Mouse (Mus musculus): ENCODE measurements around the gene Dhrs7c. TPM values are rescaled to one million over a fixed set of nuclear protein-coding genes. Genes with fewer than 3 reads are reported as not detected.

Gene Dhrs7c
- polyA plus RNA-seq, 1 experiment from 2014 or later: not detected

- Histone ChIP-seq H3K4me1 (ENCODE audit: control insufficient read depth, insufficient read depth, low read length) (no peaks in the 10 kb centered on the region), H3K4me3 (ENCODE audit: low read depth, low read length) (no peak overlapping the region), H3K27ac (ENCODE audit: low read depth, low read length) (no peak overlapping the region), H3K27me3 (ENCODE audit: control insufficient read depth, insufficient read depth, low read length) (no peaks in the 10 kb centered on the region), H3K9ac (ENCODE audit: low read length) (no peak overlapping the region), H3K9me3 (ENCODE audit: control insufficient read depth, low read length) (no peaks in the 10 kb centered on the region), H3K36me3 (ENCODE audit: control insufficient read depth, insufficient read depth, low read length) (no peaks in the 10 kb centered on the region), H3K4me2 (no peak overlapping the region)
- 83% methylated on average over 8 of the region's 8 CpGs for WGBS
- DNase-seq (ENCODE audit: low spot score, missing footprints) (no peak), ATAC-seq (ENCODE audit: low FRiP score) (no peak)
Observed at GRCm38 (mm10) chr11:67801169-67801568, 3.2 kb downstream of the Dhrs7c start.

GRCm38 (mm10) chr11:67805538-67805937, 7.6 kb downstream of the Dhrs7c start:
- H3K36me3 ChIP-seq (ENCODE audit: control insufficient read depth, insufficient read depth, low read length): no peaks in the 10 kb centered on the region
- no peaks in the 10 kb centered on the region for H3K27me3 ChIP-seq (ENCODE audit: control insufficient read depth, insufficient read depth, low read length)
- no peak overlapping the region for H3K4me3 ChIP-seq (ENCODE audit: low read depth, low read length)
- H3K4me2 ChIP-seq: no peak overlapping the region
- ATAC-seq (ENCODE audit: low FRiP score) (no peak), DNase-seq (ENCODE audit: low spot score, missing footprints) (no peak)
- 89% methylated on average over 1 of the region's 1 CpGs for WGBS
- no peak overlapping the region for H3K27ac ChIP-seq (ENCODE audit: low read depth, low read length)
- H3K9me3 ChIP-seq (ENCODE audit: control insufficient read depth, low read length): no peaks in the 10 kb centered on the region
- H3K9ac ChIP-seq (ENCODE audit: low read length): no peak overlapping the region
- no peaks in the 10 kb centered on the region for H3K4me1 ChIP-seq (ENCODE audit: control insufficient read depth, insufficient read depth, low read length)

GRCm38 (mm10) chr11:67806832-67807597, 9.0 kb downstream of the Dhrs7c start:
- Histone ChIP-seq H3K4me3 (ENCODE audit: low read depth, low read length) (no peak overlapping the region), H3K27ac (ENCODE audit: low read depth, low read length) (no peak overlapping the region), H3K4me1 (ENCODE audit: control insufficient read depth, insufficient read depth, low read length) (no peaks in the 10 kb centered on the region), H3K36me3 (ENCODE audit: control insufficient read depth, insufficient read depth, low read length) (no peaks in the 10 kb centered on the region), H3K4me2 (no peak overlapping the region), H3K27me3 (ENCODE audit: control insufficient read depth, insufficient read depth, low read length) (no peaks in the 10 kb centered on the region), H3K9me3 (ENCODE audit: control insufficient read depth, low read length) (no peaks in the 10 kb centered on the region), H3K9ac (ENCODE audit: low read length) (no peak overlapping the region)
- DNase-seq (ENCODE audit: low spot score, missing footprints) (no peak), ATAC-seq (ENCODE audit: low FRiP score) (no peak)
- WGBS: 85% methylated on average over 11 of the region's 11 CpGs

GRCm38 (mm10) chr11:67808051-67808450, 10.1 kb downstream of the Dhrs7c start:
- ATAC-seq (ENCODE audit: low FRiP score) (no peak), DNase-seq (ENCODE audit: low spot score, missing footprints) (no peak)
- no peak overlapping the region for H3K27ac ChIP-seq (ENCODE audit: low read depth, low read length)
- no peaks in the 10 kb centered on the region for H3K9me3 ChIP-seq (ENCODE audit: control insufficient read depth, low read length)
- no peak overlapping the region for H3K4me3 ChIP-seq (ENCODE audit: low read depth, low read length)
- H3K36me3 ChIP-seq (ENCODE audit: control insufficient read depth, insufficient read depth, low read length): no peaks in the 10 kb centered on the region
- no peaks in the 10 kb centered on the region for H3K27me3 ChIP-seq (ENCODE audit: control insufficient read depth, insufficient read depth, low read length)
- H3K9ac ChIP-seq (ENCODE audit: low read length): no peak overlapping the region
- WGBS: 83% methylated on average over 5 of the region's 5 CpGs
- H3K4me1 ChIP-seq (ENCODE audit: control insufficient read depth, insufficient read depth, low read length): no peaks in the 10 kb centered on the region
- no peak overlapping the region for H3K4me2 ChIP-seq

- Histone ChIP-seq H3K4me2 (no peak overlapping the region), H3K4me1 (ENCODE audit: control insufficient read depth, insufficient read depth, low read length) (no peaks in the 10 kb centered on the region), H3K4me3 (ENCODE audit: low read depth, low read length) (no peak overlapping the region), H3K27ac (ENCODE audit: low read depth, low read length) (no peak overlapping the region), H3K36me3 (ENCODE audit: control insufficient read depth, insufficient read depth, low read length) (no peaks in the 10 kb centered on the region), H3K27me3 (ENCODE audit: control insufficient read depth, insufficient read depth, low read length) (no peaks in the 10 kb centered on the region), H3K9ac (ENCODE audit: low read length) (no peak overlapping the region), H3K9me3 (ENCODE audit: control insufficient read depth, low read length) (no peaks in the 10 kb centered on the region)
- no peak for ATAC-seq (ENCODE audit: low FRiP score)
- DNase-seq (ENCODE audit: low spot score, missing footprints): no peak
- 77% methylated on average over 6 of the region's 6 CpGs for WGBS
Observed at GRCm38 (mm10) chr11:67811535-67811934, 13.5 kb downstream of the Dhrs7c start.

- no peaks in the 10 kb centered on the region for H3K9me3 ChIP-seq (ENCODE audit: control insufficient read depth, low read length)
- no peak overlapping the region for H3K4me2 ChIP-seq
- 26% methylated on average over 5 of the region's 5 CpGs for WGBS
- DNase-seq (ENCODE audit: low spot score, missing footprints) (peak; percentile 90), ATAC-seq (ENCODE audit: low FRiP score) (no peak)
- no peaks in the 10 kb centered on the region for H3K36me3 ChIP-seq (ENCODE audit: control insufficient read depth, insufficient read depth, low read length)
- H3K9ac ChIP-seq (ENCODE audit: low read length): peak overlapping the region; percentile 45
- H3K27ac ChIP-seq (ENCODE audit: low read depth, low read length): no peak overlapping the region
- no peak overlapping the region for H3K4me3 ChIP-seq (ENCODE audit: low read depth, low read length)
- no peaks in the 10 kb centered on the region for H3K27me3 ChIP-seq (ENCODE audit: control insufficient read depth, insufficient read depth, low read length)
- H3K4me1 ChIP-seq (ENCODE audit: control insufficient read depth, insufficient read depth, low read length): no peaks in the 10 kb centered on the region
Observed at GRCm38 (mm10) chr11:67819604-67820003, 21.6 kb downstream of the Dhrs7c start.

GRCm38 (mm10) chr11:67820221-67820620, 22.2 kb downstream of the Dhrs7c start:
- WGBS: 28% methylated on average over 4 of the region's 4 CpGs
- H3K4me2 ChIP-seq: no peak overlapping the region
- DNase-seq (ENCODE audit: low spot score, missing footprints) (peak; percentile 85), ATAC-seq (ENCODE audit: low FRiP score) (no peak)
- H3K9me3 ChIP-seq (ENCODE audit: control insufficient read depth, low read length): no peaks in the 10 kb centered on the region
- H3K4me1 ChIP-seq (ENCODE audit: control insufficient read depth, insufficient read depth, low read length): no peaks in the 10 kb centered on the region
- H3K36me3 ChIP-seq (ENCODE audit: control insufficient read depth, insufficient read depth, low read length): no peaks in the 10 kb centered on the region
- no peak overlapping the region for H3K4me3 ChIP-seq (ENCODE audit: low read depth, low read length)
- H3K9ac ChIP-seq (ENCODE audit: low read length): no peak overlapping the region
- H3K27me3 ChIP-seq (ENCODE audit: control insufficient read depth, insufficient read depth, low read length): no peaks in the 10 kb centered on the region
- no peak overlapping the region for H3K27ac ChIP-seq (ENCODE audit: low read depth, low read length)

- Histone ChIP-seq H3K4me2 (no peak overlapping the region), H3K9me3 (ENCODE audit: control insufficient read depth, low read length) (no peaks in the 10 kb centered on the region)
- no peak for ATAC-seq (ENCODE audit: low FRiP score)
Observed at GRCm38 (mm10) chr11:67821560-67821959, 23.6 kb downstream of the Dhrs7c start.

GRCm38 (mm10) chr11:67828360-67829059, 30.5 kb downstream of the Dhrs7c start:
- no peak for DNase-seq (ENCODE audit: low spot score, missing footprints)

More at GRCm38 (mm10) chr11:67821560-67821959, 23.6 kb downstream of the Dhrs7c start:
- H3K27ac ChIP-seq (ENCODE audit: low read depth, low read length): no peak overlapping the region
- no peak for DNase-seq (ENCODE audit: low spot score, missing footprints)
- WGBS: 90% methylated on average over 6 of the region's 6 CpGs
- no peaks in the 10 kb centered on the region for H3K27me3 ChIP-seq (ENCODE audit: control insufficient read depth, insufficient read depth, low read length)
- H3K4me1 ChIP-seq (ENCODE audit: control insufficient read depth, insufficient read depth, low read length): no peaks in the 10 kb centered on the region
- H3K36me3 ChIP-seq (ENCODE audit: control insufficient read depth, insufficient read depth, low read length): no peaks in the 10 kb centered on the region
- H3K9ac ChIP-seq (ENCODE audit: low read length): no peak overlapping the region
- H3K4me3 ChIP-seq (ENCODE audit: low read depth, low read length): no peak overlapping the region

More at GRCm38 (mm10) chr11:67828360-67829059, 30.5 kb downstream of the Dhrs7c start:
- Histone ChIP-seq H3K9ac (ENCODE audit: low read length) (no peak overlapping the region), H3K27ac (ENCODE audit: low read depth, low read length) (no peak overlapping the region), H3K4me1 (ENCODE audit: control insufficient read depth, insufficient read depth, low read length) (no peaks in the 10 kb centered on the region), H3K27me3 (ENCODE audit: control insufficient read depth, insufficient read depth, low read length) (no peaks in the 10 kb centered on the region), H3K36me3 (ENCODE audit: control insufficient read depth, insufficient read depth, low read length) (no peaks in the 10 kb centered on the region), H3K4me3 (ENCODE audit: low read depth, low read length) (no peak overlapping the region), H3K9me3 (ENCODE audit: control insufficient read depth, low read length) (no peaks in the 10 kb centered on the region), H3K4me2 (no peak overlapping the region)
- 69% methylated on average over 12 of the region's 12 CpGs for WGBS
- no peak for ATAC-seq (ENCODE audit: low FRiP score)
